Mouse (Mus musculus) erythroblast, embryonic 14.5 days (primary cell): Measurements from ENCODE around the gene Qrich2.

Source experiments
- GATA1 ChIP-seq: IDR thresholded peaks from 2 replicates; pipeline ENCODE4 v1.6.1; 2012; ENCODE audit warnings: low read length, inconsistent platforms, mixed read lengths
- TAL1 ChIP-seq: IDR thresholded peaks from 3 replicates; pipeline ENCODE4 v1.6.1; 2012; ENCODE audit warnings: low read length, inconsistent platforms, mixed read lengths

DNA sequence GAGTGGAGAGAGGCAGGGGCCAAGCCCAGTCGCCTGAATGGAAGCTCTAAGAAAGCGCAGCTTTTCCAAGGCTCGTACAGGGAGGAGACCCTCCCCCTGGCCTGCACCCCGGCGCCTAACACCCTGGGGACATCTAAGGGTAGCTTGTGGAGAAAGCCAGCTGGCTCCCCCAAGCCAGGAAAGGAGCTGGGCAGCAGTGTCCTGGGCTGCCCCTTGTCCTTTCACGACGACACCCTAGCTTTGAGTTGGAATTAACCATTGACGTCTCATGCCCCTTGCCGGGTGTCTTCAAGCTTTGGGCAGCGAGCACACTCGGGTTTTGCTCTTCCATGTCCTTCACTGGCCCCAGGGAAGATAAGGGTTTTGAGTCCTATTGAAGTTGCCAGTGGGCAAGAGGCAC, 28.5 kb downstream of the Qrich2 start:
- TF ChIP-seq GATA1, result no peak
- TF ChIP-seq TAL1, result no peak
